Comparison of ENCODE assay signal across 10 mouse cellular contexts in the genomic region with DNA sequence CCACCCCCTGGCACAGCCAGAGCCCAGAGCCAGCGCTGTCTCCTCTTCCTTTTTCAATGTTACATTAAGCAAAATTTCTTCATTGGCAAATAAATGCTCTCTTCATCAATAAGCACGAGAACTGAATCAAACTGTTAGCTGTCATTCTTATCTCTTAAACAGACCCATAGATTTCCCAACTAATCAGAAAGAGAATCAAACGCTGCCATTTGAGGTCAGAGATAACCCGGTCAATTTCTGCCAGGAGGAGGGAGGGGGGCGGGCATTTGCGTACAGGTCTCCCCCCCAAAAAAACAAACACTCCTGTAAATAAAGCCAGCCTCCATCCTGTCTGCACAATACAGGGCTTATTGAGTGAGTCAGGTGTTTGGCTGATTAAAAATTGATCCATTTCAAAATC. TPM values are rescaled to one million over a fixed set of nuclear protein-coding genes. Genes with fewer than 3 reads are reported as not detected.
"Had no signal": no experiment of that assay in that cellular context is flagged by ENCODE, and none has a peak within 500 bp of the region (broad histone marks: within the 10 kb centered on the region; RNA-seq: fewer than 3 reads in every experiment).

No protein-coding gene starts in this region.

- H3K27ac ChIP-seq: left cerebral cortex, adult 2 months; stomach, postnatal 0 days had no signal

- ATAC-seq: inflammation-experienced regulatory T-cells, adult 6 months; intestine, postnatal 0 days had no signal

- DNase-seq: kidney, adult 8-10 months; kidney, postnatal 25 days; right cerebral cortex, adult 18-20 months; thymus, postnatal 4 days had no signal

- H3K9me3 ChIP-seq: limb, embryonic 10.5 days had no signal

- H3K36me3 ChIP-seq: limb, embryonic 10.5 days had no signal

- H3K4me3 ChIP-seq: left cerebral cortex, adult 2 months; limb, embryonic 10.5 days had no signal

RNA-seq across cellular contexts. Expression of a gene that starts 33.2 kb away (rescaled TPM):
- total RNA-seq: megakaryocyte-erythroid progenitor cell, adult 5-6 weeks had no signal
